In the genomic region with DNA sequence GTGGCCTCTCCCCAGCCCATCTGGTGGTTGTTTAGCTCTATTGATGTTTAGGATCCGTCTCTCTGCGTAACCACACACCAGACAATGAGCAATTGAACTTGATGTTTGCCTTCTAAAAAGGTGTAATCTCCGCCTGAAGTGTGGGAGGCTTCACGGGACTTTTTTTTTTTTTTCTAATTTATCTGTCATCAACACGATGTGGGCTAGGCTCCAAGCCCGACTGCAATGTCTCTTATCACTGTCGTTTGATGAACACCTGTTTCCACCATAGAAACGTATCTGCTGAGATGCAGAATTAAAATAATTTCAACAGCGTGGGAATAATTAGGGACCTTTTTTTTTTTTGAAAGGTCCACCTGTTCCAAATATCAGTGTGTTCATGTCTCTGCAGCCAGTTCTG, we compare ENCODE assay signal across 19 mouse cellular contexts.
DNase-seq lines count a peak whose midpoint lies in the region; TF ChIP-seq lines count a peak whose summit lies in the region.
"Had no signal": no experiment of that assay in that cellular context is flagged by ENCODE, and none has a peak within 500 bp of the region (broad histone marks: within the 10 kb centered on the region; RNA-seq: fewer than 3 reads in every experiment).

No protein-coding gene starts in this region.

- no peak for TF ChIP-seq POLR2A in MEL (IDR thresholded peaks at IDR 0.05; ENCODE audit: control insufficient read depth in 1 of 2, insufficient read depth in 1 of 2, low read depth in 1 of 2, low read length in 2 of 2, poor library complexity in 1 of 2)

- H3K79me2 ChIP-seq in MEL (ENCODE audit: control insufficient read depth, insufficient read depth, low read length, poor library complexity), result no peaks in the 10 kb centered on the region

- no peak for TF ChIP-seq CTCF in MEL (IDR thresholded peaks at IDR 0.05 in 2 of 3, conservative IDR thresholded peaks at IDR 0.05 in 1 of 3; ENCODE audit: control insufficient read depth in 1 of 3, insufficient read depth in 1 of 3, low read depth in 2 of 3, low read length in 3 of 3, poor library complexity in 1 of 3, severe bottlenecking in 1 of 3)

- H3K4me1 ChIP-seq in ES-E14 (ENCODE audit: control insufficient read depth in 2 of 2, insufficient read depth in 2 of 2, low read length in 2 of 2, poor library complexity in 1 of 2) (no peaks in the 10 kb centered on the region), MEL (ENCODE audit: control insufficient read depth in 1 of 2, insufficient read depth in 2 of 2, low read length in 2 of 2) (no peaks in the 10 kb centered on the region)
- H3K4me1 ChIP-seq: embryonic facial prominence, embryonic 10.5 days; embryonic facial prominence, embryonic 12.5 days had no signal

- TF ChIP-seq RAD21 in MEL (IDR thresholded peaks at IDR 0.05; ENCODE audit: low read depth, low read length), result no peak

- H3K9me3 ChIP-seq in ES-E14 (ENCODE audit: control insufficient read depth, insufficient read depth, low read depth, low read length), result no peaks in the 10 kb centered on the region
- H3K9me3 ChIP-seq in MEL (replicated peaks; ENCODE audit: insufficient read depth, low read length), result no peaks in the 10 kb centered on the region
- H3K9me3 ChIP-seq: embryonic facial prominence, embryonic 12.5 days; forebrain, embryonic 13.5 days; G1E had no signal

- no peaks in the 10 kb centered on the region; a peak in 1 of 4 replicates for H3K27me3 ChIP-seq in MEL (ENCODE audit: control insufficient read depth in 1 of 2, insufficient read depth in 2 of 2, low read length in 2 of 2)
- H3K27me3 ChIP-seq: embryonic facial prominence, embryonic 12.5 days had no signal

- TF ChIP-seq EP300 in MEL (IDR thresholded peaks at IDR 0.05; ENCODE audit: low read depth in 1 of 2, low read length in 2 of 2), result peak; percentile 35 to 72; a peak in 1 of 4 replicates

- H3K36me3 ChIP-seq in ES-E14 (ENCODE audit: control insufficient read depth, insufficient read depth, low read length, poor library complexity, severe bottlenecking) (no peaks in the 10 kb centered on the region), MEL (ENCODE audit: control insufficient read depth in 1 of 2, insufficient read depth in 2 of 2, low read length in 2 of 2) (no peaks in the 10 kb centered on the region)
- H3K36me3 ChIP-seq: embryonic facial prominence, embryonic 10.5 days; embryonic facial prominence, embryonic 12.5 days; forebrain, embryonic 15.5 days; G1E had no signal

- H3K27ac ChIP-seq in ES-E14 (ENCODE audit: insufficient read depth, low read depth, low read length, poor library complexity, severe bottlenecking) (no peak overlapping the region), MEL (ENCODE audit: control insufficient read depth, low read depth, low read length) (no peak overlapping the region)
- H3K27ac ChIP-seq: embryonic facial prominence, embryonic 10.5 days; embryonic facial prominence, embryonic 12.5 days; forebrain, embryonic 13.5 days; forebrain, embryonic 15.5 days had no signal

- in situ Hi-C loops in ES-E14 (cut with MboI; ENCODE audit: low sequenced_read_pairs in 2 of 2, unreplicated experiment in 2 of 2), result no loop called here

- H3K9ac ChIP-seq in ES-E14 (ENCODE audit: insufficient read depth, low read depth, low read length, poor library complexity, severe bottlenecking) (no peak overlapping the region), MEL (ENCODE audit: control insufficient read depth, low read depth, low read length, poor library complexity, severe bottlenecking) (no peak overlapping the region)
- H3K9ac ChIP-seq: embryonic facial prominence, embryonic 12.5 days; forebrain, embryonic 13.5 days; forebrain, embryonic 15.5 days; forebrain, postnatal 0 days had no signal

- DNase-seq in ES-E14 (ENCODE audit: low read depth, low spot score) (no peak), MEL (ENCODE audit: low read depth, low spot score) (peak; percentile 24), ZHBTc4 (ENCODE audit: low read depth, low spot score) (peak; percentile 10)
- DNase-seq in spleen, adult 12 weeks (ENCODE audit: low spot score), result no peak
- no peak for DNase-seq in kidney, adult 18-20 months
- DNase-seq: adrenal gland, adult 2 months; adrenal gland, postnatal 10 days; adrenal gland, postnatal 25 days; cerebellum, adult 11-12 months; cerebellum, adult 2 months; cerebellum, adult 9-10 months; cerebellum, postnatal 10 days; cerebellum, postnatal 25 days; forebrain, postnatal 0 days had no signal

- H3K4me3 ChIP-seq in ES-E14 (ENCODE audit: insufficient read depth in 1 of 2, low read depth in 1 of 2, low read length in 2 of 2, poor library complexity in 1 of 2, severe bottlenecking in 1 of 2), result no peak overlapping the region
- H3K4me3 ChIP-seq in MEL (ENCODE audit: control insufficient read depth in 1 of 2, insufficient read depth in 1 of 2, low read depth in 2 of 2, low read length in 2 of 2), result no peak overlapping the region
- H3K4me3 ChIP-seq: embryonic facial prominence, embryonic 10.5 days; embryonic facial prominence, embryonic 12.5 days; forebrain, embryonic 13.5 days; forebrain, embryonic 15.5 days had no signal

TF ChIP-seq in ES-E14, 5 proteins besides CTCF, POLR2A, EP300 and RAD21:
- TF ChIP-seq MAFK (IDR thresholded peaks at IDR 0.05; ENCODE audit: insufficient read depth, low read depth, low read length) (no peak), CHD2 (IDR thresholded peaks at IDR 0.05; ENCODE audit: low read depth, low read length) (no peak), ZNF384 (IDR thresholded peaks at IDR 0.05; ENCODE audit: low read depth, low read length) (peak; percentile 78), ZC3H11A (IDR thresholded peaks at IDR 0.05; ENCODE audit: borderline replicate concordance, low read depth, low read length) (no peak), HCFC1 (IDR thresholded peaks at IDR 0.05; ENCODE audit: borderline replicate concordance, insufficient read depth, low read length) (no peak)
TF ChIP-seq in ES-E14: peak in this region for 1.

TF ChIP-seq in MEL, 35 proteins besides CTCF, POLR2A, EP300 and RAD21:
- TF ChIP-seq GATA1 (IDR thresholded peaks at IDR 0.05; ENCODE audit: low read depth, low read length), result peak; percentile 65
- peak; percentile 76 for TF ChIP-seq ETS1 (IDR thresholded peaks at IDR 0.05; ENCODE audit: low read depth, low read length)
- no peak for TF ChIP-seq ELF1 (IDR thresholded peaks at IDR 0.05; ENCODE audit: low read depth, low read length)
- TF ChIP-seq TCF12 (IDR thresholded peaks at IDR 0.05; ENCODE audit: low read depth, low read length), result peak; percentile 84; the same call in 1 of the 2 replicates
- peak; percentile 87 for TF ChIP-seq ZNF384 (IDR thresholded peaks at IDR 0.05; ENCODE audit: low read depth, low read length)
- TF ChIP-seq BHLHE40 (IDR thresholded peaks at IDR 0.05; ENCODE audit: borderline replicate concordance, low read depth, low read length), result peak; percentile 52; the same call in 1 of the 2 replicates
TF ChIP-seq in MEL: peak in this region for 5.

Comparison
In these comparisons a context has a peak if more than half of its experiments do, and no peak if none do; other contexts are left out.
1. DNase-seq: peak in MEL (single experiment) and ZHBTc4 (single experiment); none in ES-E14 (single experiment), spleen, adult 12 weeks (single experiment) and kidney, adult 18-20 months (single experiment).